Mouse (Mus musculus): Measurements from ENCODE around the gene Slc46a3. TPM values are rescaled to one million over a fixed set of nuclear protein-coding genes. Genes with fewer than 3 reads are reported as not detected.

The Slc46a3 gene
- polyA plus RNA-seq, 1 experiment from 2014 or later, result 3.0 TPM

GRCm38 (mm10) chr5:147869568-147869967 is 25.0 kb downstream of the Slc46a3 start:
- 78% methylated on average over 6 of the region's 6 CpGs for WGBS
- Histone ChIP-seq H3K9ac (ENCODE audit: low read depth, low read length) (no peak overlapping the region), H3K9me3 (replicated peaks; ENCODE audit: low read length) (no peaks in the 10 kb centered on the region), H3K27ac (no peak overlapping the region), H3K36me3 (ENCODE audit: insufficient read depth, low read length) (peaks cover 63% of the 10 kb centered on the region), H3K4me3 (replicated peaks; ENCODE audit: low read depth, low read length) (no peak overlapping the region), H3K4me2 (ENCODE audit: low read length) (no peak overlapping the region), H3K27me3 (ENCODE audit: insufficient read depth, low read length) (no peaks in the 10 kb centered on the region), H3K4me1 (replicated peaks; ENCODE audit: insufficient read depth, low read length) (no peaks in the 10 kb centered on the region)
- no peak for ATAC-seq (replicated peaks; ENCODE audit: low FRiP score, low read depth)
- DNase-seq (ENCODE audit: low spot score), result no peak
- peak; percentile 10; the same call in 1 of the 2 replicates for TF ChIP-seq CTCF (IDR thresholded peaks at IDR 0.05; ENCODE audit: low read depth)

- Histone ChIP-seq H3K4me1 (replicated peaks; ENCODE audit: insufficient read depth, low read length) (no peaks in the 10 kb centered on the region), H3K9ac (ENCODE audit: low read depth, low read length) (no peak overlapping the region), H3K27ac (no peak overlapping the region), H3K36me3 (ENCODE audit: insufficient read depth, low read length) (peaks cover 63% of the 10 kb centered on the region), H3K4me2 (ENCODE audit: low read length) (no peak overlapping the region), H3K9me3 (replicated peaks; ENCODE audit: low read length) (no peaks in the 10 kb centered on the region), H3K4me3 (replicated peaks; ENCODE audit: low read depth, low read length) (no peak overlapping the region), H3K27me3 (ENCODE audit: insufficient read depth, low read length) (no peaks in the 10 kb centered on the region)
- 93% methylated on average over 4 of the region's 4 CpGs for WGBS
- TF ChIP-seq CTCF (IDR thresholded peaks at IDR 0.05; ENCODE audit: low read depth), result peak; percentile 45; the same call in 1 of the 2 replicates
- DNase-seq (ENCODE audit: low spot score), result no peak
- ATAC-seq (replicated peaks; ENCODE audit: low FRiP score, low read depth), result no peak
These were observed 25.9 kb downstream of the Slc46a3 start for GRCm38 (mm10) chr5:147868674-147869073.

GRCm38 (mm10) chr5:147860449-147861261 is 34.0 kb downstream of the Slc46a3 start, which contains the start of gene Pomp:
TSS of gene Pomp (plus strand) at chr5:147860461.
- Histone ChIP-seq H3K9me3 (replicated peaks; ENCODE audit: low read length) (no peaks in the 10 kb centered on the region), H3K4me2 (ENCODE audit: low read length) (peak within 1 kb of the TSS; percentile 73), H3K9ac (ENCODE audit: low read depth, low read length) (peak within 1 kb of the TSS; percentile 80), H3K4me1 (replicated peaks; ENCODE audit: insufficient read depth, low read length) (peaks cover 6% of the 10 kb centered on the region; the same call in 1 of the 2 replicates), H3K4me3 (replicated peaks; ENCODE audit: low read depth, low read length) (peak within 1 kb of the TSS; percentile 80), H3K36me3 (ENCODE audit: insufficient read depth, low read length) (peaks cover 25% of the 10 kb centered on the region; the same call in 1 of the 2 replicates), H3K27ac (peak within 1 kb of the TSS; percentile 89), H3K27me3 (ENCODE audit: insufficient read depth, low read length) (no peaks in the 10 kb centered on the region)
- peak; percentile 93 for ATAC-seq (replicated peaks; ENCODE audit: low FRiP score, low read depth)
- DNase-seq (ENCODE audit: low spot score), result peak; percentile 97
- TF ChIP-seq CTCF (IDR thresholded peaks at IDR 0.05; ENCODE audit: low read depth), result peak; percentile 8; the same call in 1 of the 2 replicates
- under 1% methylated on average over 66 of the region's 68 CpGs for WGBS

- WGBS, result under 1% methylated on average over 18 of the region's 18 CpGs
- Histone ChIP-seq H3K27ac (peak overlapping the region; percentile 89), H3K9ac (ENCODE audit: low read depth, low read length) (peak overlapping the region; percentile 80), H3K4me1 (replicated peaks; ENCODE audit: insufficient read depth, low read length) (peaks cover 6% of the 10 kb centered on the region; the same call in 1 of the 2 replicates), H3K36me3 (ENCODE audit: insufficient read depth, low read length) (peaks cover 22% of the 10 kb centered on the region; the same call in 1 of the 2 replicates), H3K27me3 (ENCODE audit: insufficient read depth, low read length) (no peaks in the 10 kb centered on the region), H3K4me3 (replicated peaks; ENCODE audit: low read depth, low read length) (peak overlapping the region; percentile 80), H3K4me2 (ENCODE audit: low read length) (peak overlapping the region; percentile 73), H3K9me3 (replicated peaks; ENCODE audit: low read length) (no peaks in the 10 kb centered on the region)
- no peak for ATAC-seq (replicated peaks; ENCODE audit: low FRiP score, low read depth)
- peak; percentile 42 for DNase-seq (ENCODE audit: low spot score)
- no peak for TF ChIP-seq CTCF (IDR thresholded peaks at IDR 0.05; ENCODE audit: low read depth)
These were observed 34.6 kb downstream of the Slc46a3 start for GRCm38 (mm10) chr5:147860076-147860448.

GRCm38 (mm10) chr5:147850194-147850593 is 44.4 kb downstream of the Slc46a3 start:
- Histone ChIP-seq H3K9ac (ENCODE audit: low read depth, low read length) (no peak overlapping the region), H3K4me1 (replicated peaks; ENCODE audit: insufficient read depth, low read length) (0 out of 2 replicates have a peak, but pooled peaks cover 4% of the 10 kb centered on the region), H3K9me3 (replicated peaks; ENCODE audit: low read length) (no peaks in the 10 kb centered on the region), H3K4me3 (replicated peaks; ENCODE audit: low read depth, low read length) (no peak overlapping the region), H3K27me3 (ENCODE audit: insufficient read depth, low read length) (no peaks in the 10 kb centered on the region), H3K4me2 (ENCODE audit: low read length) (no peak overlapping the region), H3K27ac (no peak overlapping the region), H3K36me3 (ENCODE audit: insufficient read depth, low read length) (no peaks in the 10 kb centered on the region)
- no peak for TF ChIP-seq CTCF (IDR thresholded peaks at IDR 0.05; ENCODE audit: low read depth)
- DNase-seq (ENCODE audit: low spot score) (peak; percentile 15), ATAC-seq (replicated peaks; ENCODE audit: low FRiP score, low read depth) (no peak)
- 58% methylated on average over 7 of the region's 7 CpGs for WGBS

- 0 out of 2 replicates have a peak, but pooled peaks cover 4% of the 10 kb centered on the region for H3K4me1 ChIP-seq (replicated peaks; ENCODE audit: insufficient read depth, low read length)
- H3K4me2 ChIP-seq (ENCODE audit: low read length), result no peak overlapping the region
- WGBS, result 25% methylated on average over 16 of the region's 16 CpGs
- H3K9ac ChIP-seq (ENCODE audit: low read depth, low read length), result no peak overlapping the region
- H3K36me3 ChIP-seq (ENCODE audit: insufficient read depth, low read length), result no peaks in the 10 kb centered on the region
- peak; percentile 93 for TF ChIP-seq CTCF (IDR thresholded peaks at IDR 0.05; ENCODE audit: low read depth)
- no peak overlapping the region for H3K4me3 ChIP-seq (replicated peaks; ENCODE audit: low read depth, low read length)
- H3K27me3 ChIP-seq (ENCODE audit: insufficient read depth, low read length), result no peaks in the 10 kb centered on the region
- DNase-seq (ENCODE audit: low spot score), result peak; percentile 81
- no peak for ATAC-seq (replicated peaks; ENCODE audit: low FRiP score, low read depth)
- H3K27ac ChIP-seq, result no peak overlapping the region
- no peaks in the 10 kb centered on the region for H3K9me3 ChIP-seq (replicated peaks; ENCODE audit: low read length)
These were observed 46.3 kb downstream of the Slc46a3 start for GRCm38 (mm10) chr5:147848164-147848863.
